Mouse (Mus musculus): ENCODE measurements around the gene Sox12. TPM values are rescaled to one million over a fixed set of nuclear protein-coding genes. Genes with fewer than 3 reads are reported as not detected.

The Sox12 gene
- polyA plus RNA-seq, 1 experiment from 2014 or later: 20.7 TPM

- WGBS: under 1% methylated on average over 13 of the region's 13 CpGs
- H3K4me1 ChIP-seq (ENCODE audit: control insufficient read depth, insufficient read depth, low read length): no peaks in the 10 kb centered on the region
- no peak for ATAC-seq (replicated peaks; ENCODE audit: insufficient number of reproducible peaks, low FRiP score, low TSS enrichment, low read depth)
Measured at GRCm38 (mm10) chr2:152399122-152399542, 1.3 kb upstream of the Sox12 start.

GRCm38 (mm10) chr2:152398691-152399090 lies 828 bp upstream of the Sox12 start:
- WGBS: 0% methylated on average over 38 of the region's 38 CpGs
- Histone ChIP-seq H3K9ac (replicated peaks; ENCODE audit: low read length) (peak overlapping the region; percentile 66), H3K4me1 (ENCODE audit: control insufficient read depth, insufficient read depth, low read length) (no peaks in the 10 kb centered on the region), H3K4me2 (ENCODE audit: low read depth, low read length) (peak overlapping the region; percentile 83), H3K4me3 (ENCODE audit: low read depth, low read length) (peak overlapping the region; percentile 95), H3K27me3 (ENCODE audit: control insufficient read depth, insufficient read depth, low read length) (no peaks in the 10 kb centered on the region), H3K9me3 (replicated peaks; ENCODE audit: control insufficient read depth, low read length) (no peaks in the 10 kb centered on the region), H3K27ac (replicated peaks; ENCODE audit: low read depth, low read length) (peak overlapping the region; percentile 99), H3K36me3 (replicated peaks; ENCODE audit: control insufficient read depth, insufficient read depth, low read depth, low read length) (no peaks in the 10 kb centered on the region)
- ATAC-seq (replicated peaks; ENCODE audit: insufficient number of reproducible peaks, low FRiP score, low TSS enrichment, low read depth) (peak; percentile 79), DNase-seq (ENCODE audit: low spot score) (peak; percentile 96)

More at GRCm38 (mm10) chr2:152399122-152399542, 1.3 kb upstream of the Sox12 start:
- Histone ChIP-seq H3K27ac (replicated peaks; ENCODE audit: low read depth, low read length) (peak overlapping the region; percentile 99), H3K4me3 (ENCODE audit: low read depth, low read length) (peak overlapping the region; percentile 95), H3K9ac (replicated peaks; ENCODE audit: low read length) (peak overlapping the region; percentile 66), H3K27me3 (ENCODE audit: control insufficient read depth, insufficient read depth, low read length) (no peaks in the 10 kb centered on the region), H3K36me3 (replicated peaks; ENCODE audit: control insufficient read depth, insufficient read depth, low read depth, low read length) (no peaks in the 10 kb centered on the region), H3K4me2 (ENCODE audit: low read depth, low read length) (peak overlapping the region; percentile 83), H3K9me3 (replicated peaks; ENCODE audit: control insufficient read depth, low read length) (no peaks in the 10 kb centered on the region)
- DNase-seq (ENCODE audit: low spot score): peak; percentile 76

- Histone ChIP-seq H3K9ac (replicated peaks; ENCODE audit: low read length) (peak overlapping the region; percentile 96), H3K9me3 (replicated peaks; ENCODE audit: control insufficient read depth, low read length) (no peaks in the 10 kb centered on the region), H3K4me3 (ENCODE audit: low read depth, low read length) (peak overlapping the region; percentile 95), H3K36me3 (replicated peaks; ENCODE audit: control insufficient read depth, insufficient read depth, low read depth, low read length) (no peaks in the 10 kb centered on the region), H3K4me2 (ENCODE audit: low read depth, low read length) (peak overlapping the region; percentile 83), H3K27ac (replicated peaks; ENCODE audit: low read depth, low read length) (peak overlapping the region; percentile 99), H3K27me3 (ENCODE audit: control insufficient read depth, insufficient read depth, low read length) (no peaks in the 10 kb centered on the region), H3K4me1 (ENCODE audit: control insufficient read depth, insufficient read depth, low read length) (no peaks in the 10 kb centered on the region)
- no peak for ATAC-seq (replicated peaks; ENCODE audit: insufficient number of reproducible peaks, low FRiP score, low TSS enrichment, low read depth)
- peak; percentile 75 for DNase-seq (ENCODE audit: low spot score)
- under 1% methylated on average over 61 of the region's 77 CpGs for WGBS
Measured at GRCm38 (mm10) chr2:152397004-152397589, 766 bp downstream of the Sox12 start.

- Histone ChIP-seq H3K4me2 (ENCODE audit: low read depth, low read length) (peak overlapping the region; percentile 83), H3K36me3 (replicated peaks; ENCODE audit: control insufficient read depth, insufficient read depth, low read depth, low read length) (no peaks in the 10 kb centered on the region), H3K27me3 (ENCODE audit: control insufficient read depth, insufficient read depth, low read length) (no peaks in the 10 kb centered on the region), H3K9me3 (replicated peaks; ENCODE audit: control insufficient read depth, low read length) (no peaks in the 10 kb centered on the region), H3K4me3 (ENCODE audit: low read depth, low read length) (peak overlapping the region; percentile 95), H3K27ac (replicated peaks; ENCODE audit: low read depth, low read length) (peak overlapping the region; percentile 99), H3K4me1 (ENCODE audit: control insufficient read depth, insufficient read depth, low read length) (no peaks in the 10 kb centered on the region), H3K9ac (replicated peaks; ENCODE audit: low read length) (peak overlapping the region; percentile 96)
- DNase-seq (ENCODE audit: low spot score) (peak; percentile 98), ATAC-seq (replicated peaks; ENCODE audit: insufficient number of reproducible peaks, low FRiP score, low TSS enrichment, low read depth) (peak; percentile 40)
- WGBS: 1% methylated on average over 43 of the region's 46 CpGs
Measured at GRCm38 (mm10) chr2:152396110-152397003, 1.5 kb downstream of the Sox12 start.

- no peaks in the 10 kb centered on the region for H3K27me3 ChIP-seq (ENCODE audit: control insufficient read depth, insufficient read depth, low read length)
- H3K4me1 ChIP-seq (ENCODE audit: control insufficient read depth, insufficient read depth, low read length): no peaks in the 10 kb centered on the region
- ATAC-seq (replicated peaks; ENCODE audit: insufficient number of reproducible peaks, low FRiP score, low TSS enrichment, low read depth) (no peak), DNase-seq (ENCODE audit: low spot score) (no peak)
- H3K36me3 ChIP-seq (replicated peaks; ENCODE audit: control insufficient read depth, insufficient read depth, low read depth, low read length): no peaks in the 10 kb centered on the region
- H3K4me3 ChIP-seq (ENCODE audit: low read depth, low read length): peak overlapping the region; percentile 95
- H3K27ac ChIP-seq (replicated peaks; ENCODE audit: low read depth, low read length): no peak overlapping the region
- peak overlapping the region; percentile 83 for H3K4me2 ChIP-seq (ENCODE audit: low read depth, low read length)
- WGBS: 18% methylated on average over 13 of the region's 13 CpGs
- H3K9ac ChIP-seq (replicated peaks; ENCODE audit: low read length): peak overlapping the region; percentile 46
- no peaks in the 10 kb centered on the region for H3K9me3 ChIP-seq (replicated peaks; ENCODE audit: control insufficient read depth, low read length)
Measured at GRCm38 (mm10) chr2:152395271-152395920, 2.5 kb downstream of the Sox12 start.

GRCm38 (mm10) chr2:152393225-152394017 lies 4.4 kb downstream of the Sox12 start:
- Histone ChIP-seq H3K4me2 (ENCODE audit: low read depth, low read length) (no peak overlapping the region), H3K4me1 (ENCODE audit: control insufficient read depth, insufficient read depth, low read length) (no peaks in the 10 kb centered on the region), H3K27me3 (ENCODE audit: control insufficient read depth, insufficient read depth, low read length) (no peaks in the 10 kb centered on the region), H3K27ac (replicated peaks; ENCODE audit: low read depth, low read length) (no peak overlapping the region), H3K4me3 (ENCODE audit: low read depth, low read length) (no peak overlapping the region), H3K9ac (replicated peaks; ENCODE audit: low read length) (no peak overlapping the region), H3K9me3 (replicated peaks; ENCODE audit: control insufficient read depth, low read length) (no peaks in the 10 kb centered on the region), H3K36me3 (replicated peaks; ENCODE audit: control insufficient read depth, insufficient read depth, low read depth, low read length) (no peaks in the 10 kb centered on the region)
- 54% methylated on average over 9 of the region's 9 CpGs for WGBS
- no peak for ATAC-seq (replicated peaks; ENCODE audit: insufficient number of reproducible peaks, low FRiP score, low TSS enrichment, low read depth)
- no peak for DNase-seq (ENCODE audit: low spot score)

GRCm38 (mm10) chr2:152392786-152393185 lies 5.1 kb downstream of the Sox12 start:
- Histone ChIP-seq H3K36me3 (replicated peaks; ENCODE audit: control insufficient read depth, insufficient read depth, low read depth, low read length) (no peaks in the 10 kb centered on the region), H3K27ac (replicated peaks; ENCODE audit: low read depth, low read length) (no peak overlapping the region), H3K4me1 (ENCODE audit: control insufficient read depth, insufficient read depth, low read length) (no peaks in the 10 kb centered on the region), H3K27me3 (ENCODE audit: control insufficient read depth, insufficient read depth, low read length) (no peaks in the 10 kb centered on the region), H3K4me2 (ENCODE audit: low read depth, low read length) (no peak overlapping the region), H3K9ac (replicated peaks; ENCODE audit: low read length) (no peak overlapping the region), H3K9me3 (replicated peaks; ENCODE audit: control insufficient read depth, low read length) (no peaks in the 10 kb centered on the region), H3K4me3 (ENCODE audit: low read depth, low read length) (no peak overlapping the region)
- DNase-seq (ENCODE audit: low spot score) (peak; percentile 76), ATAC-seq (replicated peaks; ENCODE audit: insufficient number of reproducible peaks, low FRiP score, low TSS enrichment, low read depth) (no peak)
- 18% methylated on average over 3 of the region's 3 CpGs for WGBS

Measured in embryonic facial prominence, embryonic 11.5 days (tissue).